Mouse (Mus musculus) fat pad, adult 2 months (tissue): ENCODE results near the gene Slc2a4.
"Not testable (repeated sequence)": the region's sequence is repeated elsewhere in the genome, so short reads cannot be mapped to it uniquely, and the experiment has no call there.

Experiments used
- DNase-seq: peaks from one replicate; pipeline ENCODE4 v3.0.0-alpha.2; 2011; ENCODE audit warnings: low read depth, low spot score; ENCODE audit errors: extremely low read depth

The Slc2a4 gene

GRCm38 (mm10) chr11:69940962-69941361 is 7.0 kb downstream of the Slc2a4 start:
- DNase-seq, result no peak

DNA sequence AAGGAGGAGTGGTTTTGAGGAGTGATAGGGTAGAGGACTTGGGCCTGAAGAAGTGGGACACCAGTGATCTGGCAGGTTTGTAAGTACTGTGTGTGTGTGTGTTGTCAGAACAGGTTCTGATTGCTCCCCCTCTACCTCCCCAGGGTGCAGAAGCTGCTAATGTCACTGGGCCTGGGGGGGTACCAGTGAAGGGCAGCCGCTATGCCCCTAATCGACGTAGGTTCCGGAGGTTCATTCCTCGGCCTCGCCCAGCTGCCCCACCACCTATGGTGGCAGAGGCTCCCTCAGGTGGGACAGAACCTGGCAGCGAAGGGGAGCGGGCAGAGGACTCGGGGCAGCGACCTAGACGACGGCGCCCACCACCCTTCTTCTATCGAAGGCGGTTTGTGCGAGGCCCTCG is 8.3 kb downstream of the Slc2a4 start:
- DNase-seq, result no peak

DNA sequence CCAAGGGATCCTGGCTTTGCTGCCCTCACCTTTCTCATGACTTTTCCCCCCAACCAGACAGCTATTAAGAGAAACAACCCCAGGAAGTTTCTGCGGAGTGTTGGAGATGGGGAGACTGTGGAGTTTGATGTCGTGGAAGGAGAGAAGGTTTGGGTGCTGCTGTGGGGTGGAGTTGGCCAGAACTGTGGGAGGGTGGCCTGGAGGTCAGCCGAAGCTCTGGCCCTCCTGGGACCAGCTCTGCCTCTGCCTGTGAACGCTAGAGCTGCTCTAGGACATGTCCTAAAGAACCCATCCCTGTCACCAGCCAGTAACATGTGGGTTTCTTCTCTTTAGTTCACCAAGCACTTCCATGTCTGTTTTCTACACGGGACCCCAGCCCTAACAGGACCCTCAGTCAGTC is 8.8 kb downstream of the Slc2a4 start:
- no peak for DNase-seq

GRCm38 (mm10) chr11:69938401-69938979 is 9.5 kb downstream of the Slc2a4 start:
- no peak for DNase-seq

GRCm38 (mm10) chr11:69937834-69938233 is 10.2 kb downstream of the Slc2a4 start:
- no peak for DNase-seq

GRCm38 (mm10) chr11:69937385-69937784 is 10.6 kb downstream of the Slc2a4 start:
- DNase-seq, result no peak

DNA sequence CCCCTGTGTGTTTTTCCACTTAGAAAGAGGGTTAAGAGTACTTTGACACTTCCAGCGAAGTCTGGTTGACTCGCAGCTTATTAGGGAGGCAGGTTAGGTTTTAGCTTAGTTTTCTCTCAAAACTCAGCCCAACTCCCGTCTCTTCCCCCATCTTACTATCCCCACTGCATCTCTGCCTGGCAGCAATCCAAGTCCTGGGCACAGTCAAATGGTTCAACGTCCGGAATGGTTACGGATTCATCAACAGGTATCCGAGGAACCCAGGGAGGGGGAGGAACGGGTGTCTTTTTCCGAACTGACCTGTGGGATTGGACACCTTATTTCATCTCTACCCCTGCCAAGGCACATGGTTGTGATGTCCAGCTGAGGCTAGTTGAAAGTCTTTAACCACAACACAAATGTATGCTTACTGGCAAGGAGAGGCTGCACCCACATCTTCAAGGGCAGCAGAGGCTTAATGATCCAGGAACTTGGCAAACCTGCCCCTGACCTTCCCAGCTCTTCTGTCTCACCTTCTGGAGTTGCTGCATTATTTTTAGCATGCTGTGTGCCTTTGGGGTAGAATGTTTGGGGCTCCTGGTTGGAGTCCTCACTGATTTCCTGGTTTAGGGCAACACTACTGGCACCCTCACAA is 11.2 kb downstream of the Slc2a4 start:
- DNase-seq, result no peak

DNA sequence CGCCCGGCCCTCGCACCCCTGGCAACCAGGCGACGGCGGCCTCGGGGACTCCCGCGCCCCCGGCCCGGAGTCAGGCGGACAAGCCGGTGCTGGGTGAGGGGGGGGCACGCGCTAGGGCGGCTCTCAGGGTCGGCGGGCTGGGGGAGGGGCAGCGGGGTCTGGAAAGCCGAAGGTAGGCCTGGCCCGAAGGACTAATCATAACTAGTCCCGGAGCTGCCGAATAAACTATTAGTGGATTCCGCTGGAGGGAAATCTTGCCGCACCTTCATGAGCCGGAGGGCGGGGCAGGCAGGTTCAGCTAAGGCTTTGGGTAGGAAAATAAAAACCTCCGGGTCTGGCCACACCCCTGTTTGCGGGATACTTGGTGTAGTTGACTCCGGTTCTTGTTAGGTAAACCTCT is 11.8 kb downstream of the Slc2a4 start:
- no peak for DNase-seq

DNA sequence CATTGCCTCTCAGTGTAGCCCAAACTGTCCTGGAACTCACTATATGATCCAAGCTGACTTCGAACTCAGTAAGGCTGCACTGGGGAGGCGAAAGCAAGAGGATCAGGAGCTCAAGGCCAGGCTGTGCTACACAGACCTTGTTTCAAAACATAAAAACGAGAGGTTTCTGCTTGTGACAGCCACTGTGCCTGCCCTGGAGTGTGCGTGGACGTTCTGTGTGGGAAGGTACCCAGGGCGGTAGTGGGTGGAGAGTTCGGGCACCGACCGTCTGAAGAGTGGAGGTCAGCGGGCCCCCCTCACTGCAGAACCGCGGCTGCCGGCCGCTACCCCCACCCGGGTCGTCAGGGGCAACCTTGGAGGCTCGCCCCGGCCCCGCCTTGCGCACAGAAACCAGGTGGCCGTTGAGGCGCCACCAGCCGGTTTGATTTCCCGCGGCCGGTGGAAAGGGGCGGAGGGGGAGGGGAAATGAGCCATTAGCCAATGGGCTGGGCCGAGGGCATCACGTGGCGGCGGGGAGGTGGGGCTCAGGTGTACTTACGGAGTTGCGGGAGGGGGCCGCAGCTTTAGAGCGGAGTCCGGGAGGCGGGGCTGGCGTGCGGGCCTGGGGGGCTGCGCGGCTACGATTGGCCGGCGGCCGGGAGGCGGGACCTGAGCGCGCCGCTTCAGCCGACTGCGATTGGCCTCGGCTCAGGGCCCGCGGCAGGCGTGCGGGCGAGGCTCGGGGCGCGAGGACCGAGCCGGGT is 12.7 kb downstream of the Slc2a4 start, which contains the start of gene Ybx2:
TSS of gene Ybx2 (plus strand) at position 660 of the 743 bp plus-strand sequence.
- DNase-seq, result no peak

- DNase-seq, result no peak
These were observed 13.3 kb downstream of the Slc2a4 start for GRCm38 (mm10) chr11:69934681-69935080.

DNA sequence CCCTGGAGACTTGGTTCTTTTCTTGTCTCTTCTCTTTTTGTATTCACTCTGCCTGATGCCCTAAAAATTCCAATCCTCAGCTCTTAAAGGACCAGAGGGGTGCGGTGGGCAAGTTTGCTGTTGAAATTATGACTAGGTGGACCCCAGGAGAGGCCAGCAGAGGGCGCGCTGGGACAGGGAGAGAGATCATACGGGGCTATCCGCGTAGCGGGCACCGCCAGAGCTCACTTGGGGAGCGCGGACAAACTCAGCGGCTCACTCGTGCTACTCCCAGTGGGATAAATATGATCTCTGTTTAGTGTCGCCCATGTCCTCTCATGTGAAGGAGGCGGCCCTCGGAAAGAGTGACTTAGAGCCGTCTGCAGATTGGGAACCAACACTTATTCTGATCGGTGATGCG is 13.8 kb downstream of the Slc2a4 start:
- no peak for DNase-seq

DNA sequence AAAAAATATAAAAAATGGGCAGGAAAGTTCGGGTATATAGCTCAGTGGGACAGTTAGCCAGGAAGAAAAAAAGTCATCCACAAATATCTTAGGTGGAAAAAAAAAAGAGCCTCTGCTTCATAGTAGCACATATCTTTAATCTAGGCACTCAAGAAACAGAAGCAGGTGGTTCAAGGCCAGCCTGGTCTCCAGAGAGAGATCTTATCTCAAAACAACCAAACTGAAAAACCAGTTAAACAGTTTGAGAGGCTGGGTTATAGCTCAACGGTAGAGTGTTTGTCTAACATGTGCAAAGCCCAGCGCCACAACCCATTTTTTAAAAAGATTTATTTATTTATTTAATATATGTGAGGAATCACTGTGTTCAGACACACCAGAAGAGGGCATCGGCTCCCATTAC is 14.9 kb downstream of the Slc2a4 start:
- no peak for DNase-seq

DNA sequence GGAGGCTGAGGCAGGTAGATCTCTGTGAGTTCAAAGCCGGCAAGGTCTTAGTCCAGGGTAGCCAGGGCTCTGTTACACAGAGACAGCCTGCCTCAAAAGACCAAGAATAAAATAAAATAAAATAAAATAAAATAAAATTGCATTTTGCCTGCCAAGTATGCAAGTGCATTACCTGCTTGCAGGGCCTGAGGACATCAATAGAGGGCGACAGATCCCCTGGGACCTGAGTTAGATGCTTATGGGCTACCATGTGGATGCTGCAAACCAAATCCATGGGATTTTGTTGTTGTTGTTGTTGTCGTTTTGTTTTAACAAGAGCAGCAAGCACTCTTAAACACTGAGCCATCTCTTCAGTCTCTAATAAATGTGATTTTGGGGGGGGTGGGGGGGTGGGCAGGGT is 15.7 kb downstream of the Slc2a4 start:
- DNase-seq, result no peak

DNA sequence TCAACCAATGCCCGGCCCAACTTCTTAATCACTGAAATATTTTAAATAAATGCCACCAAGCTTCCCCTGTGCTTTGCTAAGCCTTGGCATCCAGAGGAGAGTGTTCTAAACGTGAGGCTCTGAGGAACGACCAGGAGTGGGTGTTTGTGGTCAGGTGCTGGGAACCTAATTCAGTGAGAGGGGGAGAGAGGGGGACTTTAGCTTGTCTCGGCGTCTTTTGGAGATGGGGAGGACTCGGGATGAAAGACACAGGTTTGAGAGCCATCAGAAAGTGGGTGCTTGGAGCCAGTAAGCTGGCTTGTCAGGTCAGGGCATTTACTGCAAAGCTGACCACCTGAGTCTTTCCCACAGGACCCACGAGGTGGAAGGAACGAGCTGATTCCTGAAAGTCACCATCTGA is 16.2 kb downstream of the Slc2a4 start:
- no peak for DNase-seq

- DNase-seq, result no peak
These were observed 16.9 kb downstream of the Slc2a4 start for GRCm38 (mm10) chr11:69930967-69931537.

- not testable (repeated sequence) for DNase-seq
These were observed 17.8 kb downstream of the Slc2a4 start for GRCm38 (mm10) chr11:69930176-69930575.

DNA sequence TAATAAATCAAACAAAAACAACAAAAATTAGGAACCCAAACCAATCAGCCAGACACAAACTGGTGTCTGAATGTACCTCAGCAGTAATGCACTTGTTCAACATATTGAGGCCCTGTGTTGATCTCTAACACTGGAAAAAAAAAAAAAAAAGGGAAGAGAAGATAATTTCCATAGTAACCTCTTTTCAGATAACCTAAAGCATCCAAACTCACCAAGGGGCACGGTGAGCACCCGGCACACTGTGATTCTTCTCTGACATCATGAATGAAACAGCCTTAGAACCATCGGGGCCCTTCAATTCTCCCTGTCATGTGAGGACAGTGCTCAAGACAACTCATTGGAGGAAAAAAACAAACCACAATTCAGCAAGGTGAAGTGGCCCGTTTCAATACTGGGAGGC is 18.3 kb downstream of the Slc2a4 start:
- no peak for DNase-seq

GRCm38 (mm10) chr11:69927501-69927900 is 20.5 kb downstream of the Slc2a4 start:
- DNase-seq, result no peak

- no peak for DNase-seq
These were observed 25.2 kb downstream of the Slc2a4 start for GRCm38 (mm10) chr11:69922796-69923195.

DNA sequence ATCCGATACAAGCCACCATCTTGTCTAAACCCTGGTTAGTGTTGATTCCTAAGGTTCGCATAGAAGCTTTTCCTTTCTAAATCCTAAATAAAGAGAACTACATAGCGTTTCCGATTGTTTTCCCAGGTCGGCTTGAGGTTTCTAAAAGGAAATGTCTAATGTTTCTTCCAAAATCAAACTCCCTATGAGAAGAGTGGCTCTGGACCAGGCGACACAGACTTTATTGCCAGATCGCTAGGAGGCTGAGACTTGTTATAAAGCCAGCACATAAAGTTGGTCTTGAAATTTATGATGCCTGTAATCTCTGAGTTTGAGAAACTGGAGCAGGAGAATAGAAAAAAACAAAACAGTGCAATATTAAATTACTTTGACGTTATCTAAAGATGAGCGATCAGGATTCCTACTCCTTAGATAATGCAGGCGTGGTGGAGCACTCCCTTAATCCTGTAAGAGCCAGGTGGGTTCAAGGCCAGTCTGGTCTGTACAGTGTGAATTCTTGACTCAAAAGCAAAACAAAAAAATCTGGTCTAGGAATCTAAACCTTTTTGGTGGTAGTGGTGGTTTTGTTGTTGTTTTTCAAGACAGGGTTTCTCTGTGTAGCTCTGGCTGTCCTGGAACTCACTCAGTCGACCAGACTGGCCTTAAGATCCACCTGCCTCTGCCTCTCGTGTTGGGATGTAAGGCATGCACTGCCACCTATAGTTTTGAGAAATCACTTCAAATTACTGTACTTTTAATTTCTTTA is 25.8 kb downstream of the Slc2a4 start:
- DNase-seq, result no peak
